In the genomic region with DNA sequence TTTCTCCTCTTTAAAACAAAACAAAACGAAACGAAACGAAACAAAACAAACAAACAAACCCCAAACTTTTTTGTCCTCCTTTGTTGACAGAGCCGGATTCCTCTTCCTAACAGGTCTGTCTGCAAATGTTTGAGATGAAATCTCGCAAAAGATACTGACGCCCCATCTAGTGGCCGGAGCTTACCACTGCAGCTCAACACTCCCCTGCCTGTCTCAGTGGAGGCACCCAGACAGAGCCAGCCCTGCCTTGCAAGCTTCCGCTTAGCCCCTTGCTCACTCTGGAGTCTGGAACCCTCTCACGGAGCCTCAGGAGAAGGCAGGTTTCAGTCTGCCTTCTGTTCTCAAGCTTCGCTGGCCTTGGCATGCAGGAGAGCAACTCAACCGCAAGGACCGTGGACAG, we compare ENCODE assay signal across 9 mouse cellular contexts. TPM values are rescaled to one million over a fixed set of nuclear protein-coding genes. Genes with fewer than 3 reads are reported as not detected.
A peak's percentile ranks its signal among the peaks of the same experiment; 100 is the strongest.
DNase-seq lines count a peak whose midpoint lies in the region; ATAC-seq and TF ChIP-seq lines count a peak whose summit lies in the region.
"Had no signal": no experiment of that assay in that cellular context is flagged by ENCODE, and none has a peak within 500 bp of the region (broad histone marks: within the 10 kb centered on the region; RNA-seq: fewer than 3 reads in every experiment).

No protein-coding gene starts in this region.

- H3K9ac ChIP-seq in heart, embryonic 12.5 days, result no peak overlapping the region
- no peak overlapping the region for H3K9ac ChIP-seq in kidney, postnatal 0 days (ENCODE audit: low read depth, low read length)
- no peak overlapping the region for H3K9ac ChIP-seq in liver, embryonic 11.5 days (ENCODE audit: low read depth, low read length)
- no peak overlapping the region for H3K9ac ChIP-seq in stomach, embryonic 15.5 days

- peak; percentile 92 for ATAC-seq in CD4-positive, CD25-positive, alpha-beta regulatory T cell, adult 4 months
- ATAC-seq in erythroblast, adult 5-6 weeks (replicated peaks; ENCODE audit: low FRiP score, poor library complexity, severe bottlenecking), result peak; percentile 87
- peak; percentile 56; the same call in 1 of the 2 replicates for ATAC-seq in heart, embryonic 12.5 days (ENCODE audit: insufficient number of reproducible peaks, low FRiP score)
- peak; percentile 60 for ATAC-seq in kidney, postnatal 0 days (replicated peaks; ENCODE audit: low FRiP score, low read depth)
- ATAC-seq in liver, embryonic 11.5 days (replicated peaks; ENCODE audit: low FRiP score), result peak; percentile 58
- ATAC-seq in stomach, embryonic 15.5 days (ENCODE audit: insufficient read depth, low FRiP score, low read depth), result peak; percentile 72; the same call in 1 of the 2 replicates

- peaks cover 14% of the 10 kb centered on the region; the same call in 1 of the 2 replicates for H3K4me1 ChIP-seq in heart, embryonic 12.5 days (replicated peaks)
- no peaks in the 10 kb centered on the region for H3K4me1 ChIP-seq in kidney, postnatal 0 days (replicated peaks; ENCODE audit: insufficient read depth, low read length)
- 0 out of 2 replicates have a peak, but pooled peaks cover 3% of the 10 kb centered on the region for H3K4me1 ChIP-seq in liver, embryonic 11.5 days (replicated peaks; ENCODE audit: control insufficient read depth, insufficient read depth, low read length)
- H3K4me1 ChIP-seq in stomach, embryonic 15.5 days, result no peaks in the 10 kb centered on the region

- peak overlapping the region; percentile 50 for H3K4me2 ChIP-seq in heart, embryonic 12.5 days
- no peak overlapping the region for H3K4me2 ChIP-seq in kidney, postnatal 0 days (ENCODE audit: low read length)
- H3K4me2 ChIP-seq in liver, embryonic 11.5 days, result peak overlapping the region; percentile 30
- peak overlapping the region; percentile 32; the same call in 1 of the 2 replicates for H3K4me2 ChIP-seq in stomach, embryonic 15.5 days

- H3K27ac ChIP-seq in heart, embryonic 12.5 days (ENCODE audit: poor library complexity, severe bottlenecking), result no peak overlapping the region
- H3K27ac ChIP-seq in kidney, postnatal 0 days, result no peak overlapping the region
- no peak overlapping the region for H3K27ac ChIP-seq in liver, embryonic 11.5 days (ENCODE audit: low read depth, low read length)
- no peak overlapping the region for H3K27ac ChIP-seq in stomach, embryonic 15.5 days

- peak; percentile 90 for TF ChIP-seq CTCF in kidney, postnatal 0 days (IDR thresholded peaks at IDR 0.05; ENCODE audit: low read depth)

- H3K27me3 ChIP-seq in heart, embryonic 12.5 days (replicated peaks), result peaks cover 37% of the 10 kb centered on the region
- peaks cover 4% of the 10 kb centered on the region for H3K27me3 ChIP-seq in kidney, postnatal 0 days (ENCODE audit: insufficient read depth, low read length)
- H3K27me3 ChIP-seq in liver, embryonic 11.5 days (replicated peaks; ENCODE audit: control insufficient read depth, insufficient read depth, low read length), result peaks cover 32% of the 10 kb centered on the region
- H3K27me3 ChIP-seq in stomach, embryonic 15.5 days (replicated peaks), result peaks cover 29% of the 10 kb centered on the region

- peak; percentile 90 for DNase-seq in brain, adult 2 months (ENCODE audit: low read depth, low spot score)
- peak; percentile 88 for DNase-seq in kidney, postnatal 0 days (ENCODE audit: low spot score)
- peak; percentile 73 for DNase-seq in liver, embryonic 11.5 days (ENCODE audit: low spot score)
- DNase-seq in natural killer cell, adult 2 months (ENCODE audit: low spot score in 2 of 2), result peak; percentile 56 to 70

- no peaks in the 10 kb centered on the region for H3K9me3 ChIP-seq in heart, embryonic 12.5 days (replicated peaks)
- no peaks in the 10 kb centered on the region for H3K9me3 ChIP-seq in kidney, postnatal 0 days (replicated peaks; ENCODE audit: low read length)
- no peaks in the 10 kb centered on the region for H3K9me3 ChIP-seq in liver, embryonic 11.5 days (ENCODE audit: control insufficient read depth, low read length)
- H3K9me3 ChIP-seq in stomach, embryonic 15.5 days, result no peaks in the 10 kb centered on the region

- WGBS in heart, embryonic 12.5 days, result 4% methylated on average over 12 of the region's 12 CpGs
- WGBS in kidney, postnatal 0 days, result 3% methylated on average over 12 of the region's 12 CpGs
- 7% methylated on average over 12 of the region's 12 CpGs for WGBS in liver, embryonic 11.5 days
- 5% methylated on average over 12 of the region's 12 CpGs for WGBS in stomach, embryonic 15.5 days

- peaks cover 27% of the 10 kb centered on the region for H3K36me3 ChIP-seq in heart, embryonic 12.5 days
- H3K36me3 ChIP-seq in kidney, postnatal 0 days (ENCODE audit: insufficient read depth, low read length), result peaks cover 21% of the 10 kb centered on the region
- 0 out of 2 replicates have a peak, but pooled peaks cover 6% of the 10 kb centered on the region for H3K36me3 ChIP-seq in liver, embryonic 11.5 days (ENCODE audit: control insufficient read depth, insufficient read depth, low read length)
- H3K36me3 ChIP-seq in stomach, embryonic 15.5 days, result peaks cover 20% of the 10 kb centered on the region

- H3K4me3 ChIP-seq in heart, embryonic 12.5 days, result no peak overlapping the region
- no peak overlapping the region for H3K4me3 ChIP-seq in kidney, postnatal 0 days (replicated peaks; ENCODE audit: low read depth, low read length)
- no peak overlapping the region for H3K4me3 ChIP-seq in liver, embryonic 11.5 days (ENCODE audit: low read depth, low read length)
- no peak overlapping the region for H3K4me3 ChIP-seq in stomach, embryonic 15.5 days (replicated peaks)

RNA-seq across cellular contexts. Expression of gene Tfap2e, which starts 5.4 kb away (rescaled TPM):
- not detected for polyA plus RNA-seq in CD4-positive, CD25-positive, alpha-beta regulatory T cell, adult 4 months (2017; shearing (Covaris generic))
- not detected in 2 replicates for total RNA-seq in erythroblast, adult 5-6 weeks (2015; ENCODE audit: low replicate concordance)
- total RNA-seq in erythroblast, adult 5-6 weeks (2017; ENCODE audit: low replicate concordance), result not detected in 2 replicates
- not detected in 2 replicates for polyA plus RNA-seq in heart, embryonic 12.5 days (2016; fragmentation: Nextera tagmentation; extraction: Ambion mirVana)
- not detected in 2 replicates for polyA plus RNA-seq in kidney, postnatal 0 days (2015; fragmentation: Nextera tagmentation; extraction: Ambion mirVana)
- not detected in 2 replicates for polyA plus RNA-seq in liver, embryonic 11.5 days (2014; fragmentation: Nextera tagmentation; extraction: Ambion mirVana)
- polyA plus RNA-seq in stomach, embryonic 15.5 days (2015; fragmentation: Nextera tagmentation; extraction: Ambion mirVana), result not detected in 2 replicates
- total RNA-seq: gastrocnemius, postnatal 4 days had no signal

RNA-seq across cellular contexts. Expression of gene Ncdn, which starts 11.8 kb away (rescaled TPM):
- polyA plus RNA-seq in CD4-positive, CD25-positive, alpha-beta regulatory T cell, adult 4 months (2017; shearing (Covaris generic)), result 10 to 100 TPM in 1 of 2 experiments, 1 to 10 TPM in 1; 8.7 to 12.1 TPM
- total RNA-seq in erythroblast, adult 5-6 weeks (2015; ENCODE audit: low replicate concordance), result 0.96 and 1.7 TPM in 2 replicates
- total RNA-seq in erythroblast, adult 5-6 weeks (2017; ENCODE audit: low replicate concordance), result 0.98 and 2.7 TPM in 2 replicates
- 31.3 and 32.4 TPM in 2 replicates for polyA plus RNA-seq in heart, embryonic 12.5 days (2016; fragmentation: Nextera tagmentation; extraction: Ambion mirVana)
- polyA plus RNA-seq in kidney, postnatal 0 days (2015; fragmentation: Nextera tagmentation; extraction: Ambion mirVana), result 22.0 and 22.2 TPM in 2 replicates
- polyA plus RNA-seq in liver, embryonic 11.5 days (2014; fragmentation: Nextera tagmentation; extraction: Ambion mirVana), result 25.0 and 27.2 TPM in 2 replicates
- polyA plus RNA-seq in stomach, embryonic 15.5 days (2015; fragmentation: Nextera tagmentation; extraction: Ambion mirVana), result 24.7 and 26.9 TPM in 2 replicates

RNA-seq across cellular contexts. Expression of gene AU040320, which starts 11.9 kb away (rescaled TPM):
- 10 to 100 TPM; 21.4 to 22.1 TPM for polyA plus RNA-seq in CD4-positive, CD25-positive, alpha-beta regulatory T cell, adult 4 months (2017; shearing (Covaris generic))
- total RNA-seq in erythroblast, adult 5-6 weeks (2015; ENCODE audit: low replicate concordance), result 2.7 and 11.1 TPM in 2 replicates
- total RNA-seq in erythroblast, adult 5-6 weeks (2017; ENCODE audit: low replicate concordance), result 5.4 and 9.2 TPM in 2 replicates
- polyA plus RNA-seq in heart, embryonic 12.5 days (2016; fragmentation: Nextera tagmentation; extraction: Ambion mirVana), result 28.1 and 29.8 TPM in 2 replicates
- 22.4 and 22.6 TPM in 2 replicates for polyA plus RNA-seq in kidney, postnatal 0 days (2015; fragmentation: Nextera tagmentation; extraction: Ambion mirVana)
- polyA plus RNA-seq in liver, embryonic 11.5 days (2014; fragmentation: Nextera tagmentation; extraction: Ambion mirVana), result 18.7 and 19.3 TPM in 2 replicates
- polyA plus RNA-seq in stomach, embryonic 15.5 days (2015; fragmentation: Nextera tagmentation; extraction: Ambion mirVana), result 20.2 and 29.9 TPM in 2 replicates
